Mouse (Mus musculus): ENCODE measurements at regions not wholly inside any gene's neighbourhood (a gene's known extent, or its start where the extent isn't known, plus 50 kb on each side); places are given as distances from the start of the nearest gene placed in this dataset.
"Not testable (repeated sequence)": the region's sequence is repeated elsewhere in the genome, so short reads cannot be mapped to it uniquely, and the experiment has no call there.

DNA sequence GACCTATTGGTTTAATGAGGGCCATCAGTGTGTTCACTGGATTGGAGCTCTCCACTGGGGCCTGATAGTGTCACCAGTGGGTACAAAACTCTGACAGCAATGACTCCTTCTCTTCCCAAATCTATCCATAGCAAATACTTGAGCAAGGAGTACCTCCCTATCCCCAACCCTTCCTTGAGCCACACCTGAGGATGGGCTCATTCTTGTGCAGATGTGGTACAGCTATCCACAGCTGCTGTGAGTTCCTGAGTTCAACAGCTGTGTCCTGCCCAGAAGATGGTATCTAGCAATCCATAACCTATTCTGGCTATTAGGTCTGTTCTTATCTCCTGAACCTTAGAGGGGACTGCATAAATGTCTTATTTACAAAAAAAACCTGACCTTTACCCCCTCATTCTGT, 148.7 kb upstream of the Cwc22 start:
- no peak for DNase-seq (ENCODE audit: low spot score)

- no peak for DNase-seq (ENCODE audit: low spot score)
These were observed 118.3 kb upstream of the Cwc22 start for GRCm38 (mm10) chr2:78064321-78065037.

DNA sequence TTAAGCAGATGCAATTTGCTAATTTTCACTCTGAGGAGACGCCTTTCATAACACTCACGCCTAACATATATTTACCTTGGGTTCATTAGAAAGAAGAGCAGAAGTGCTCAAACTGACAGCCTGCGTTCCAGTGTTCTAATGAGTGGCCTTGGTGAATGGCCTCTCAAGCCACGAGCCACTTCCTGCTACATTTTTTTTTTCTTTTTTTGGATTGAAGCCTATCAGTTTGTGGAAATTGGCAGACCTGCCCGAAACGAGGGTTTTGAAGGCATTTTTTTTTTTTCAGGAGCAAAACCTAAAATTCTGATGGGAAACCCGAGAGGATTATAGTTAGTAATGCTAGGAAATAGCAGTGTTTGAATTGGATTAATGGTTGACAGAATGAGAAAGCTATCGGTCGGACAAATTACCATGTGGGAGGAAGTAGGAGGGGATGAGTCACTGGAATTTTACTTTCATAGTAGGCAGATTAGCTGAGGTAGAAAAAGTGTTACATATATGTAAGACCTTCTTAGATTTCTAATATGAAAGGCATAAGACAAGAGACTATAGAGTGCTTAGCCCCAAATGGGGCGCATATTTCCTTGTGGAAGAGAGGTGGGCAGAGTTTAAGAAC, 113.7 kb upstream of the Cwc22 start:
- DNase-seq (ENCODE audit: low spot score): no peak

DNA sequence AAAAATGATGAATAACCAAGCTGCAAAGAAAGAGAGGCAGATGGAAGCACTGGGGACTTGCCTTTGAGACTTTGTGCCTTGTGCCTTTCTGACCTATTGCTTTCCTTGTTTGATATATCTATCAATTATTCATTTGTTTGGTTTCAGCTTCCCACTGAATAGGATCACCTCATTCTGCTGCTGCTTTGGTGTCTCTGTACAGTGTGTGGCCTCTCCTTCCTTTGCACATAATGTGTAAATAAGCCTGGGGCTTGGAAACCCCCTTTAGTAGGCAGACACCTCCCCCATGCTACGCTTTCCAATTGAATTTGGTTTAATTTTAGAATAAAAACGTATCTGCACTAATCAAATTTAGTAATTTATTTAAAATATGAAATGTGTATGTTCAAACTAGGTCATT, 112.8 kb upstream of the Cwc22 start:
- no peak for DNase-seq (ENCODE audit: low spot score)

GRCm38 (mm10) chr2:78053910-78054309, 107.7 kb upstream of the Cwc22 start:
- DNase-seq (ENCODE audit: low spot score): no peak

DNA sequence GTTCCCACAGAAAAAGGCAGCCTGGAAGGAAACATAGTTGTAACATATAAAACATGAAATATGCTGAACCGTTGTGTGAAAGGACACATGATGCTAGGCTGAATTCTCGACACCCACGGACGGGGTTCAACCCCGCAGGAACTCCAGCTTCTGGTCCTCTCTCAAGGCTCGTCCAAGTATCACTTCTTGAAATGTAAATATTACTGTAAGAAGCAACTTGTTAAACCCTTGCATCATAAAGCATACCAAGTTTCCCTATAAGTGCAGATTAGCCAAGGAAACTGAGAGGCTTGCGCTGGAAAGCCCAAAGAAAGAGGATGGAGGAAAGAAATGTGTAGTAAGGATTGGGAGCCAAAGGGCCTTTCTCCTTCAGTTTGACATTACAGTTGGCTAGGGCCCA, 104.4 kb upstream of the Cwc22 start:
- no peak for DNase-seq (ENCODE audit: low spot score)

GRCm38 (mm10) chr2:78049248-78049874, 103.2 kb upstream of the Cwc22 start:
- peak; percentile 60 for DNase-seq (ENCODE audit: low spot score)

DNA sequence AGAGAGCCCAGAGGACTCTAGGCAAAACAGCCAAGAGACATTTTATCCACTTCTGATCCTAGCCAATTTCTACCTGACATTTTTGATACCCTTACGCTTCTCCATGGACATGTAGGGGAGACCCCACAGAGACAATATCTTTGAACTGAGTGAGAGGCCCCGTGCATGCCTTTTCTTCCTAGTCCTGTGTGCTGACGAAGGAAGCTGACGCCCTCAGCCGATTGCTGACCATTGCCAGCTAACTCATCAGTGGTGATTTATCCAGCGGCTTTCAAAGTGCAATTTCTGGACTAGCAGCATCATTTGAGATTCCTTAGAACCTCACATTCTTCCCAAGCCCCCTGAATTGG, 102.5 kb upstream of the Cwc22 start:
- DNase-seq (ENCODE audit: low spot score): no peak

DNA sequence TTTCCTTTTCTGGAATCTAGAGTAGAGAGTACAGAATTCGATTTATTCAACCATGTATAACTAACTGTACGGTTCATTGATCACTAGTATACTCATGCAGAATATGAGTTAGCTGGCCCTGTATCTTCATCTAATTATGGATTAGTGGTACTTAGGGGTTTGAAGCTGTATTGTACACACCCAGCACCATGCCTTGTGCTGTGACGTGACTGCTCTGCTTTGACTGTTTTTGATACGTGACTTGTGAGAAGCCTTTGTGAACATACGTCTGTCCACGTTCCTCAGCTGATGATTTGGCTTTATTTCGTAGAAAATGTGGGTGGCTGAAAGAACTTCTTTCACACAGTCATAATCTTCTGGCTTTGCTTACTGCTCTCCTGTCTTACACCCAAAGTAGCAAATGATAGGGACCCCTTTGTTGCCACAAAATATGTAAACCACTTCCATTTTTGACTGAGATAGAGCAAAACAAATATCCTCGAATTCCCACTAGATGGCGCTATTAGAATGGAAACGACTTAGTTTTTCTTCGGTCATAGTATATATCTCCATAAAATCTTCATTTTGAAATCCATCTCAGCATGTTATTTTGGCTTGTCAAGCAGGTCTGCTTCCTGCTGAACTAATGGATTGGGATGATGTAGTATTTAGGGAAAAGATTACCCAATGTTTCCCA, 102.0 kb upstream of the Cwc22 start:
- DNase-seq (ENCODE audit: low spot score): no peak

GRCm38 (mm10) chr2:78027319-78027718, 81.1 kb upstream of the Cwc22 start:
- DNase-seq (ENCODE audit: low spot score): no peak

DNA sequence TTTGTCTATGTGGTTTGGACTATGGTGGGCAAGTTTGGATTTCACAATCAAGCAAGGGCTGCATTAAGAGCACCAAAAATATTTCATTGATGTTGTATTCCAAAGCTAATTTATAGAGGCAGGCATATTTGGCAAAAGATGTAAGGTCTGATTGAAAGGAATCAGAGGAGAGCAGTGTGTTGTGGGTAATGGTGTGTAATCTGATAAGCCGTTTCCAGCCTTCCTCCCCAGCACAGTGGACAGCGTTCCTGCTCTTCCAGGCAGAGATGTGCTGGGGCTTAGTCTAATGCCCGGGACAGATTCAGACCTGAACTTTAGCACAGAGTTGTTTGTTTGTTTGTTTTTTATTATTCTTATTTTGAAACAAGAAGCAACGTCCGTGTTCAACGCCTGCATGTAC, 80.6 kb upstream of the Cwc22 start:
- DNase-seq (ENCODE audit: low spot score): no peak

- DNase-seq (ENCODE audit: low spot score): no peak
These were observed 79.7 kb upstream of the Cwc22 start for GRCm38 (mm10) chr2:78025651-78026435.

DNA sequence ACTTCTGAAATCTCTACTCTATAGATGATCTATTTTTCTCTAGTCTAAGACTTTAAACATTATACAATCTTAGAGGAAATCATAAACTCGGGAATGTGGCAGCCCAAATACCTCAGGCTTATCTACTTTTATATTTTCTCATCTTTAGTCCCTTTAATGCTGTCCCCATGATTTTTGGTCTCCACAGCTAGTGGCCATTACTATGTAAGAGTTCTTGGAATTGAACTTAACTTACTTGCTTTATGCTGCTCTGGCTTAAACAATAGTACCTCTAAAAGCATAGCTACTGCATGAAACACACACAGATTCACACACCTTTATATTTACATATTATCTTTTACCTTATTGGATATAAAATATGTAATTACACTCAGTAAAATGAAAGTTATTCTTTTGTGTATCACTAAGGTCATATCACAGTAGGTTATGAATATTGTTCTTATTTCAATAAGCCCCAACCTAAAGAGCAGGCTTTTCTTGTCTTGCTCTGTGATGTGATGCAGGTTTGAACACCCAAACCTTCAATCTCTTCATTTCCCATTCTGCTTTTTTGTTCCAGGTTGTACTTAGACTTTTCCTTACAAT, 78.9 kb upstream of the Cwc22 start:
- no peak for DNase-seq (ENCODE audit: low spot score)

DNA sequence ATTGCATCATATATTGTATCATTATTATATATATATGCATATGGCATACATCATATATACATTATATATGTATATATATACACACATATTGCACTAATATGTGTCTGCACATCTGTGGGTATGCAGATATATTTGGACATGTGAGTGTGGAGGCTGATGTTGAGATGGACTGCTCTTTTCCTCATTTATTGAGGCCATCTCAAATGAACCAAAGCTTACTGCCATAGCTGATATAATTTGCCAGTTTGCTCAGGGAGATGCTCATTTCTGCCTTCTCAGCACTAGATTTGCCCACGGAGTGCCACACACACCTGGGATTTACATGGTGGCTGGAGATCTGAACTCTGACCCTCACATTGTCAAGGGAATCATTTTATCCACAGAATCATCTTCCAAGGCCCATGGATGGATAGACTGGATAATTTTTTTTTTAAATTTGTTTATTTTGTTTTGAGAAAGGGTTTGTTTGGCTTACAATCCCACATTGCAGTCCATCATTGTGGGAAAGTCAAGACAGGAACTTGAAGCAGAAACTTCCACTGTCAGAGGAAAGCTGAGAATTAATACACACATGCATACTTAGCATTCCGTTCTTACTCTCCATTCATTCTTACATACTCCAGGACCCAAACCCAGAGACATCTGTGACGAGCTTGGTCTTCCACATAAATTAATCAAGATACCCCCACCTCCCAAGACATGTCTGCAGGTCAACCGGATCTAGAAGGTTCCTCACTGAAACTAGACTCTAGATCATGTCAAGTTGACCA, 77.9 kb upstream of the Cwc22 start:
- DNase-seq (ENCODE audit: low spot score): no peak

DNA sequence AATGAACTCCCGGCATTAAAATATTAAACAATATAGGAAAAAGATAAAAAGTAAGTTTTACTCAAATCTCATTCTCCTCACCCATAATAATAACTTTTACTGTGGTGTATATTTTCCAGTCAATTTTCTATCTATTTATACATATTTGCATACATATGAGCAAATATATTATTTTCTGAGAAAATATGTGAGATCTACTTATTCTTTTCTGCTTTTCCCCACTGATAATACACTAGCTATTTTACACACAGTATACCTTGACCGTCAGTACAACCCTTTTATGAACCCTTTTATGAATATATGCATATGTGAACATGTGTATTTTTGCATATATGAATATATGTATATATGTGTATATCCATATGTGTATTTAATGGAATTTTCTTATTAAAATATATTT, 77.2 kb upstream of the Cwc22 start:
- DNase-seq (ENCODE audit: low spot score): no peak

DNA sequence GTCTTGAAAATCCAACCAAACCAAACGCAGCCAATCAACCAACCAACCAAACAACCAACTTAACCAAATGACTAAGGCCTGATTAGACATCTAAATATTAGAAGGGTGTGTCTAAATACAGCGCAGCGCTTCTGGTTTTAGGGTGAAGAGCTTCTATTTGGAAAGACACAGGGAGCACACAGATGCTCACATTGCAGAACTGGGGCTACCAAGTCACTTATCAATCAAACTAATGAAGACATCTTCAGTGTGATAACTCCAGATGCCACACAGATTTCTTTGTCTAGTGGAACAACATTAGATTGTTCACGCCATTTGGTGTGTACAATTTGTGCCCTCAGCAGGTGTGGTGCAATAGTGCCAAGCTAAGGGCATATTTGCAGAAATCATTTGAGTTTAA, 76.6 kb upstream of the Cwc22 start:
- no peak for DNase-seq (ENCODE audit: low spot score)

- DNase-seq (ENCODE audit: low spot score): no peak
These were observed 75.7 kb upstream of the Cwc22 start for GRCm38 (mm10) chr2:78021905-78022304.

DNA sequence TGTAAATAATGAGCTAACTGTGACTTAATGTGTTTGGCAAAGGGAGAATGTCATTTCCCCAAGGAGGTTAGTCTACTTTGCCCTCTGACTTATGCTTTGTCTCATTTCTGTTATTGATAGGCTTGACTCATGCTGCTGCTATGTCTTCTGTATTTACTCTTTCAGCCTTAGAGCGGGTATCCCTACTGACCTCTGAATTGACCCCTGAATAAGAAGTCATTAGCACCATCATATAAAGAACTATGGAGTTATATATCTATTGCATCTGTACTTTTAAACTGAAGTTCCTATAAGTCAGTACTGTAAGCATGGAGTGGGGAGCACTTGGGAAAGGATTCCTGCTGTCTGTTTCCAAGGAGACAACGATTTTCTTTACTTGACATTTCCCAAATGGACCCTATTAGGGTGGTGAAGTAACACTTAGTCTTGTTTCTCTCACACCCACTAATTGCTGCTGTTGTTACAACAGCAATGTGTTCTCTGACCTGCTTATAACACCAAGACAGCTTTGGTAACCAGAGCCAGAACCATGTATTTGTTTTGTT, 75.3 kb upstream of the Cwc22 start:
- DNase-seq (ENCODE audit: low spot score): no peak

- no peak for DNase-seq (ENCODE audit: low spot score)
These were observed 74.3 kb upstream of the Cwc22 start for GRCm38 (mm10) chr2:78020516-78020915.

GRCm38 (mm10) chr2:78019916-78020315, 73.7 kb upstream of the Cwc22 start:
- no peak for DNase-seq (ENCODE audit: low spot score)

DNA sequence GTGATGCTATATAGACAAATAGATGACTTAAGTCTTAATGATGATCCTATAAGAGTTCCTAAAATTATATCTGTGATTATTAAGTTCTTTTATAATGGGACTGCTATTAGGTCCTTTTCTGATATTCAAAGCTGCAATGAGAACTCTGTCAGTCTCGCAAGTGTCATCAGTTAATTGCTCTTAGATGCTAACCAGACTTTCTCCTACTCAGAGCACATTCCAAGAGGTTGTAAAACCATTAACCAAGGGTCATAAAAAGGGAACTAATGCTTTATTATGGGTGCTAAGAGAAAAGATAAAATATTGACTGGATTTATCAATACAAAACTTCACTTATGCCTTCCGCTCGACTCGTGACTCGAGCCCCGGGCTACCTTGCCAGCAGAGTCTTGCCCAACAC, 66.3 kb upstream of the Cwc22 start:
- not testable (repeated sequence) for DNase-seq (ENCODE audit: low spot score)

Measured in testis, postnatal 14 days (tissue).